Mouse (Mus musculus): ENCODE results near the gene Pa2g4.

DNA sequence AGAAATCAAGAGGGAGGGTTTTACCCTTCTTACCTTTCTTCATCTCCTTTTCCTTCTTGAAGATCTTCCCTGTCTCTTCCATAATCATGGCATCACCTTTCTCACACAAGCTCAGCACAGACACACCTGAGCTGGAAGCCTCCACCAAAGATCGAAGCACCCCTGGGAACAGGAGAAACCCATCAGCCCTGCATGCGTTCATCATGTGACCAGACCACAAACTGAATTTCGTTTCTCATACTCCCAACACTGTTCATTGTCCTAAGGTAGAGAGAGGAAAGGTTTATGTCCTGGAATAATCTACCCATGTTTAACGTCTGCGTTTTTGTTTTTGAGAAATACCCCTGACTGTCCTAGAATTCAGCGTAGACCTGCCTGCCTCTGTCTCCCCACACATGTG lies 2.2 kb downstream of the Pa2g4 start:
- TF ChIP-seq CTCF (conservative IDR thresholded peaks at IDR 0.05; ENCODE audit: low read length): no peak
- no peak for TF ChIP-seq NANOG (IDR thresholded peaks at IDR 0.05; ENCODE audit: borderline replicate concordance, low read length)
